Mouse (Mus musculus) heart, postnatal 0 days (tissue): ENCODE data around the gene Hdac6.

Experiments
- CTCF ChIP-seq: IDR thresholded peaks from 2 replicates; pipeline ENCODE4 v1.5.1; 2016; ENCODE audit warnings: antibody characterized with exemption, control low read depth, low read depth
- EP300 ChIP-seq: IDR thresholded peaks from 2 replicates; pipeline ENCODE4 v1.6.1; 2016; ENCODE audit warnings: antibody characterized with exemption, low read depth

GRCm38 (mm10) chrX:7992379-7993067, 44.8 kb upstream of the Hdac6 start:
- TF ChIP-seq CTCF (no peak), EP300 (no peak)
